11 mouse cellular contexts compared by ENCODE assay signal in genomic region chr11:52077939-52078338, GRCm38 (mm10). TPM values are rescaled to one million over a fixed set of nuclear protein-coding genes. Genes with fewer than 3 reads are reported as not detected.
DNase-seq lines count a peak whose midpoint lies in the region; ATAC-seq and TF ChIP-seq lines count a peak whose summit lies in the region.
"Had no signal": no experiment of that assay in that cellular context is flagged by ENCODE, and none has a peak within 500 bp of the region (broad histone marks: within the 10 kb centered on the region; RNA-seq: fewer than 3 reads in every experiment).

No protein-coding gene starts in this region.

- H3K4me3 ChIP-seq in heart, postnatal 0 days (ENCODE audit: low read depth, low read length), result no peak overlapping the region
- H3K4me3 ChIP-seq in stomach, postnatal 0 days (ENCODE audit: low read depth, low read length), result no peak overlapping the region
- H3K4me3 ChIP-seq: limb, embryonic 13.5 days had no signal

- intact Hi-C loops in heart, postnatal 25 days (cut with DNase I), result no loop called here
- intact Hi-C loops in left cerebral cortex, postnatal 10 days (cut with DNase I), result no loop called here

- 16% methylated on average over 4 of the region's 4 CpGs for WGBS in heart, postnatal 0 days
- 56% methylated on average over 4 of the region's 4 CpGs for WGBS in stomach, postnatal 0 days

- no peak for TF ChIP-seq CTCF in heart, postnatal 0 days (IDR thresholded peaks at IDR 0.05; ENCODE audit: low read depth)
- no peak for TF ChIP-seq CTCF in stomach, postnatal 0 days (IDR thresholded peaks at IDR 0.05; ENCODE audit: low read depth)

- no peaks in the 10 kb centered on the region for H3K27me3 ChIP-seq in heart, postnatal 0 days (ENCODE audit: control insufficient read depth, insufficient read depth, low read length)
- H3K27me3 ChIP-seq in stomach, postnatal 0 days (ENCODE audit: control insufficient read depth, insufficient read depth, low read length), result no peaks in the 10 kb centered on the region
- H3K27me3 ChIP-seq: limb, embryonic 13.5 days had no signal

- H3K9ac ChIP-seq in heart, postnatal 0 days (replicated peaks; ENCODE audit: low read depth, low read length), result no peak overlapping the region
- H3K9ac ChIP-seq in stomach, postnatal 0 days (ENCODE audit: low read length), result no peak overlapping the region
- H3K9ac ChIP-seq: limb, embryonic 13.5 days had no signal

- peak; percentile 53; the same call in 1 of the 2 replicates for TF ChIP-seq EP300 in heart, postnatal 0 days (IDR thresholded peaks at IDR 0.05; ENCODE audit: low read depth)
- TF ChIP-seq EP300 in stomach, postnatal 0 days (optimal IDR thresholded peaks at IDR 0.05), result no peak

- H3K9me3 ChIP-seq in heart, postnatal 0 days (replicated peaks; ENCODE audit: control insufficient read depth, low read length), result no peaks in the 10 kb centered on the region
- H3K9me3 ChIP-seq in stomach, postnatal 0 days (ENCODE audit: control insufficient read depth, low read length), result no peaks in the 10 kb centered on the region
- H3K9me3 ChIP-seq: limb, embryonic 13.5 days had no signal

- 0 out of 2 replicates have a peak, but pooled peaks cover 7% of the 10 kb centered on the region for H3K4me1 ChIP-seq in heart, postnatal 0 days (ENCODE audit: control insufficient read depth, insufficient read depth)
- no peaks in the 10 kb centered on the region for H3K4me1 ChIP-seq in stomach, postnatal 0 days (replicated peaks; ENCODE audit: control insufficient read depth, insufficient read depth)

- H3K4me2 ChIP-seq in heart, postnatal 0 days (ENCODE audit: low read depth, low read length), result no peak overlapping the region
- H3K4me2 ChIP-seq in stomach, postnatal 0 days (replicated peaks; ENCODE audit: low read depth), result no peak overlapping the region
- H3K4me2 ChIP-seq: limb, embryonic 13.5 days had no signal

- H3K27ac ChIP-seq in heart, postnatal 0 days (ENCODE audit: low read depth), result peak overlapping the region; percentile 63
- H3K27ac ChIP-seq in stomach, postnatal 0 days (replicated peaks), result peak overlapping the region; percentile 70; the same call in 1 of the 2 replicates
- H3K27ac ChIP-seq: limb, embryonic 13.5 days had no signal

- DNase-seq in heart, postnatal 0 days (ENCODE audit: low spot score), result peak; percentile 83
- no peak for DNase-seq in heart, postnatal 25 days (ENCODE audit: low spot score)
- DNase-seq in urinary bladder, postnatal 14 days (ENCODE audit: low spot score), result peak; percentile 65
- DNase-seq in urinary bladder, postnatal 4 days (ENCODE audit: low spot score in 2 of 2), result no peak
- DNase-seq in fibroblast of lung, adult 2 months (ENCODE audit: low read depth), result peak; percentile 23
- peak; percentile 73 for DNase-seq in stomach, postnatal 0 days (ENCODE audit: low spot score)
- DNase-seq in left cerebral cortex, postnatal 10 days (ENCODE audit: extremely low spot score in 1 of 2, low spot score in 2 of 2), result no peak
- DNase-seq in frontal cortex, adult 2 months (ENCODE audit: extremely low spot score in 1 of 2, low spot score in 1 of 2), result no peak
- DNase-seq: cerebellum, adult 9-10 months; right cerebral cortex, postnatal 14 days had no signal

- no peaks in the 10 kb centered on the region for H3K36me3 ChIP-seq in heart, postnatal 0 days (replicated peaks; ENCODE audit: control insufficient read depth, insufficient read depth, low read length)
- no peaks in the 10 kb centered on the region for H3K36me3 ChIP-seq in stomach, postnatal 0 days (ENCODE audit: control insufficient read depth, insufficient read depth, low read length)
- H3K36me3 ChIP-seq: limb, embryonic 13.5 days had no signal

- peak; percentile 85 for ATAC-seq in heart, postnatal 0 days (ENCODE audit: insufficient read depth, low read depth)
- peak; percentile 71 for ATAC-seq in stomach, postnatal 0 days (ENCODE audit: low FRiP score, low TSS enrichment)

RNA-seq across cellular contexts. Expression of gene Ppp2ca, which starts 20.5 kb away (rescaled TPM):
- 68.0 and 77.5 TPM in 2 replicates for total RNA-seq in heart, postnatal 0 days (2014; rRNA removed; ENCODE audit: low replicate concordance)
- polyA plus RNA-seq in heart, postnatal 0 days (2015; fragmentation: Nextera tagmentation; extraction: Ambion mirVana), result 48.8 and 53.3 TPM in 2 replicates
- total RNA-seq in heart, postnatal 25 days (2021), result 10 to 100 TPM; 50.8 to 55.6 TPM
- polyA plus RNA-seq in stomach, postnatal 0 days (2015; fragmentation: Nextera tagmentation; extraction: Ambion mirVana), result 63.8 and 66.5 TPM in 2 replicates
- 100 to 1,000 TPM; 145 to 149 TPM for total RNA-seq in left cerebral cortex, postnatal 10 days (2021)
- polyA plus RNA-seq in frontal cortex, adult 2 months (2012; rRNA removed), result 98.9 and 101 TPM in 2 replicates

Comparison
In these comparisons a context has a peak if more than half of its experiments do, and no peak if none do; other contexts are left out.
1. DNase-seq: peak in heart, postnatal 0 days (single experiment), urinary bladder, postnatal 14 days (single experiment), fibroblast of lung, adult 2 months (single experiment) and stomach, postnatal 0 days (single experiment); none in heart, postnatal 25 days (single experiment), urinary bladder, postnatal 4 days (0 of 2), left cerebral cortex, postnatal 10 days (0 of 2) and frontal cortex, adult 2 months (0 of 2).